Mouse (Mus musculus): Measurements from ENCODE around the gene Slc35g3.

- no peak for TF ChIP-seq CTCF (IDR thresholded peaks at IDR 0.05; ENCODE audit: control insufficient read depth, insufficient read depth, insufficient read length)
- TF ChIP-seq MYOD1 (IDR thresholded peaks at IDR 0.05; ENCODE audit: control insufficient read depth, insufficient read length, low read depth), result no peak
- TF ChIP-seq MYOG (IDR thresholded peaks at IDR 0.05; ENCODE audit: control insufficient read depth, extremely low read depth, insufficient read length), result no peak
- TF ChIP-seq MAX (IDR thresholded peaks at IDR 0.05), result no peak
- TF ChIP-seq CEBPB (IDR thresholded peaks at IDR 0.05; ENCODE audit: low read depth), result no peak
- no peak for TF ChIP-seq FOSL1 (IDR thresholded peaks at IDR 0.05; ENCODE audit: insufficient read depth, low read length, poor library complexity, severe bottlenecking)
These were observed 13.2 kb upstream of the Slc35g3 start for GRCm38 (mm10) chr11:69774961-69775360.
